Mouse (Mus musculus) C2C12 (cell line): ENCODE results near the gene Exo1.

Source experiments
- CEBPB ChIP-seq: IDR thresholded peaks from one replicate; pipeline ENCODE4 v1.6.1; 2011; ENCODE audit warnings: low read depth, mild to moderate bottlenecking, control low read depth, moderate library complexity
- CTCF ChIP-seq: IDR thresholded peaks from one replicate; pipeline ENCODE4 v1.5.1; 2011; ENCODE audit not compliant: control insufficient read depth, insufficient read depth, insufficient read length
- FOSL1 ChIP-seq: IDR thresholded peaks from one replicate; pipeline ENCODE4 v1.8.0; 2011; ENCODE audit warnings: mild to moderate bottlenecking, low read length; ENCODE audit not compliant: poor library complexity, insufficient read depth, severe bottlenecking
- MAX ChIP-seq: IDR thresholded peaks from one replicate; pipeline ENCODE4 v1.6.1; 2011; ENCODE audit warnings: mild to moderate bottlenecking, control low read depth
- MYOD1 ChIP-seq: IDR thresholded peaks from one replicate; pipeline ENCODE4 v1.6.1; 2011; ENCODE audit warnings: low read depth; ENCODE audit not compliant: control insufficient read depth, insufficient read length
- MYOG ChIP-seq: IDR thresholded peaks from one replicate; pipeline ENCODE4 v1.6.1; 2011; ENCODE audit not compliant: control insufficient read depth, insufficient read length; ENCODE audit errors: extremely low read depth
- USF1 ChIP-seq: IDR thresholded peaks from one replicate; pipeline ENCODE4 v1.6.1; 2011; ENCODE audit warnings: low read depth, mild to moderate bottlenecking, control low read depth, moderate library complexity

- TF ChIP-seq CTCF (no peak), MYOG (no peak), MAX (no peak), USF1 (no peak), MYOD1 (no peak), CEBPB (no peak), FOSL1 (no peak)
Observed at GRCm38 (mm10) chr1:175936282-175936737, 55.9 kb downstream of the Exo1 start.
